Mouse (Mus musculus) kidney, adult 2 months (tissue): Measurements from ENCODE around the gene Rps6kc1. TPM values are rescaled to one million over a fixed set of nuclear protein-coding genes. Genes with fewer than 3 reads are reported as not detected.

Source experiments
- DNase-seq: peaks from one replicate; pipeline ENCODE4 v3.0.0; 2021
- H3K27ac ChIP-seq: fragments of 200-500 bp; 2 replicates; pipeline ENCODE4 v1.5.1; 2012; ENCODE audit warnings: low read depth, low read length, control low read depth, inconsistent platforms; ENCODE audit not compliant: insufficient read depth
- H3K27me3 ChIP-seq: fragments of 200-500 bp; replicated peaks from 2 replicates; pipeline ENCODE4 v1.6.1; 2012; ENCODE audit warnings: mild to moderate bottlenecking, moderate library complexity, low read length, inconsistent platforms; ENCODE audit not compliant: control insufficient read depth, insufficient read depth
- H3K36me3 ChIP-seq: fragments of 200-500 bp; 2 replicates; pipeline ENCODE4 v1.6.1; 2012; ENCODE audit warnings: mild to moderate bottlenecking, moderate library complexity, low read length, inconsistent platforms; ENCODE audit not compliant: control insufficient read depth, insufficient read depth
- H3K4me1 ChIP-seq: fragments of 200-500 bp; 2 replicates; pipeline ENCODE4 v1.6.1; 2011; ENCODE audit warnings: low read length; ENCODE audit not compliant: control insufficient read depth, insufficient read depth
- H3K4me3 ChIP-seq: fragments of 200-500 bp; 2 replicates; pipeline ENCODE4 v1.5.1; 2011; ENCODE audit warnings: mild to moderate bottlenecking, low read depth, low read length, control low read depth; ENCODE audit not compliant: insufficient read depth
- CTCF ChIP-seq: fragments of 200-500 bp; conservative IDR thresholded peaks from 2 replicates; pipeline ENCODE4 v1.5.1; 2011; ENCODE audit warnings: low read depth, mild to moderate bottlenecking, control low read depth, low read length, moderate library complexity, mixed read lengths; ENCODE audit not compliant: insufficient read depth, insufficient read length
- POLR2A ChIP-seq: fragments of 200-500 bp; IDR thresholded peaks from one replicate; pipeline ENCODE4 v1.6.1; 2011; ENCODE audit warnings: low read depth, low read length, control low read depth
- WGBS: fragments of 180-500 bp; shearing (Covaris S2); methylation state at CpG from one replicate; pipeline ENCODE4 v1.1.7; 2018; 5-methylcytosine and 5-hydroxymethylcytosine counted together
- polyA plus RNA-seq: library from polyadenylated mRNA; depleted of rRNA; stranded (reverse); fragments of >200 nt; gene quantifications from 2 replicates; pipeline ENCODE4 v1.2.3, GENCODE M21; 2012

Rps6kc1 gene
- polyA plus RNA-seq, 1 experiment: 8.3 TPM

DNA sequence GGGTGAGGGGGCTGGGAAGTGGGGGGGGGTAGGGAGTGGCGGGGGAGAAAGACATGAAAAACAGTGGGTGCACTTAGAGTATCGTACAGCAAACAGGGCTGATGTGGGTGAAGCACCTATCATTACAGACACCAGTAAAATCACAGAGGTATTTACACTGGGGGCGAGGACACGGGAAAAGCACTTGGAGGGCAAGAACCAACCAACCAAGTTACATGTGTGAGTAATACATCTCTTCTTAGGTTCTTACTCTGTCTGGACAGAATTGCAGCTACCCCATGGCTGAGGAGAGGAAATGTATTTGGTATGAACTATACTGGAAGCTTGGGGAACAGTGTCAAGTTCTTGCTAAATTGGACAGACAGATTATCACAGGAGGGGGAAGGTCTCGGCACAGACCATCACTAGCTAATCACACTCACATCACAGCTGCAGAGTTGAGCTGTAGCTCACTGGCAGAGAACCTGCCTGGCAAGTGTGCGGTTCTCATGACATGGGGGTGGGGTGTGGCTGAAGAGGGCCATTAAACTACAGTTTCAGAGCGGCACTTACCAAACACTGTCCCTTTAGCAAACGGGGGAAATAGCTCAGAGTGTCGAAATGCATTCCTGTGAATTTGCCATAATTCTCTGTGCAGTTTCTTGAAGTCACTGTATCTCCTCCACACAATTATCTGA lies 12.5 kb downstream of the Rps6kc1 start:
- Histone ChIP-seq H3K4me1 (no peaks in the 10 kb centered on the region), H3K27me3 (no peaks in the 10 kb centered on the region), H3K4me3 (no peak overlapping the region), H3K36me3 (no peaks in the 10 kb centered on the region), H3K27ac (no peak overlapping the region)
- TF ChIP-seq POLR2A: no peak
- no peak for TF ChIP-seq CTCF
- 69% methylated on average over 9 of the region's 9 CpGs for WGBS
- DNase-seq: no peak

DNA sequence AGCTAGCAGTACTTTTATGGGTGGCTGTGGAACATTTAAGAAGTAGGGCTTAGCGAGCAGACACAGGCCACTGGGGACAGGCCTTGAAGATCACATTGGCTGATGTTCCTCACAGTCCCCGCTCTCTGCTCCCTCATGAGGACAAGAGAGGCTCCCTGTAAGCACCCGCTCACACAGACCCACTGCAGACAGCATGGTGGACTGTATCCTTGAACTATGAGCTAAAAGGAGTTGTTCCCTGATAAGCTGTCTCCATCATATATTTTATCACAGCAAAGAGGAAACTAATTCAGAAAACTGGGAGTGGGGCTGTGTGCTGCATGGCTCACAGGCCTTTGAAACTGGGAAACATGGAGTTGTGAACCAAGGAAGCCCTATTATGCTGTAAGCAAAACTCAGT lies 13.4 kb downstream of the Rps6kc1 start:
- H3K27ac ChIP-seq: no peak overlapping the region
- H3K27me3 ChIP-seq: no peaks in the 10 kb centered on the region
- no peak for DNase-seq
- H3K4me1 ChIP-seq: no peaks in the 10 kb centered on the region
- H3K4me3 ChIP-seq: no peak overlapping the region
- 99% methylated on average over 3 of the region's 3 CpGs for WGBS
- no peak for TF ChIP-seq CTCF
- no peak for TF ChIP-seq POLR2A
- no peaks in the 10 kb centered on the region for H3K36me3 ChIP-seq

DNA sequence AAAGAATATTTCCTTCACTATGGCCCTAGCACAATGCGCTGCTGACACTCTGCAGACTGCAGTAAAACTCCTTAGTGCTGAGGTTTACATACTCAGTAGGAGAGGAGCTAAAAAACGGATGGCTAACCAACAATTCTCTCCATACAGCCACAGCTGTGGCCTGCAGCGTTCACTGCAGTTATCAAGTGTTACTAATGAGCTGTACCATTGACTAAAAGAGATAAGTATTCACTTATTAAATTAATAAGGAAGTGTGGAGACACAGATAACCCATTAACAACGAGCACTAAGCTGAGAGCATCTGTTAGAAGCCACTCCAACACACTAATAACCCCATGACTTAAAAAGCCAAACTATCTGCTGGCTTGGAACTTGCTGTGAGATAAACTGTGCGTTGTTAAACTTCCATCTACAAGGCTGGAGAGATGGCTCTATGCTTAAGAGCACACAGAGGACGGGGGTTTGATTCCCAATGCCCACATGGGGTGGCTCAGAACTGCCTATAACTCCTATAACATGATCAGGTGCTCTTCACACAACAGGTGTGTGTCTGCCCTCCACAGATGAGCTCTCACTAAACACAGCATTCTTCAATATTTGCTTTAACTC lies 17.9 kb downstream of the Rps6kc1 start:
- no peak for TF ChIP-seq CTCF
- no peak for TF ChIP-seq POLR2A
- Histone ChIP-seq H3K4me3 (no peak overlapping the region), H3K4me1 (no peaks in the 10 kb centered on the region), H3K27me3 (no peaks in the 10 kb centered on the region), H3K36me3 (no peaks in the 10 kb centered on the region), H3K27ac (no peak overlapping the region)
- no peak for DNase-seq
- WGBS: 89% methylated on average over 6 of the region's 6 CpGs

DNA sequence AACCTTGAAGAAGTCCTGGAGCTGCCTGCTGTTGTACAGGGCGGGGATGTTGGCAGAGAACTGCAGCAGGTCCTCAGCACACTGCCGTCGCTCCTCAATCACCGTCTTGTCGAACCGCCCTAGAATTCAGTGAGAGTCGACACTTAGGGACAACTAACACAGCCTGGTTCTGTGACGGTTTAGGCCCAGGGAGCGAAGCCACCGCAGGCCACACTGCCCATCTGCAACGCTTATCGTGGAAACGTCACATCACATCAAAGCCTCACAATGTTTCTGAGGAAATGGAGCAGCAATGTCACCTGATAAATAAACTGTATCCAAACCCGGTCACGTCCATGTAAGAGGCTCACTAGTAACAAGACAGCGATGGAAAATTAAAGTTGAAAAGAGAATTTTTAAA lies 22.9 kb downstream of the Rps6kc1 start:
- Histone ChIP-seq H3K36me3 (no peaks in the 10 kb centered on the region), H3K27me3 (no peaks in the 10 kb centered on the region)
- WGBS: 91% methylated on average over 16 of the region's 16 CpGs

DNA sequence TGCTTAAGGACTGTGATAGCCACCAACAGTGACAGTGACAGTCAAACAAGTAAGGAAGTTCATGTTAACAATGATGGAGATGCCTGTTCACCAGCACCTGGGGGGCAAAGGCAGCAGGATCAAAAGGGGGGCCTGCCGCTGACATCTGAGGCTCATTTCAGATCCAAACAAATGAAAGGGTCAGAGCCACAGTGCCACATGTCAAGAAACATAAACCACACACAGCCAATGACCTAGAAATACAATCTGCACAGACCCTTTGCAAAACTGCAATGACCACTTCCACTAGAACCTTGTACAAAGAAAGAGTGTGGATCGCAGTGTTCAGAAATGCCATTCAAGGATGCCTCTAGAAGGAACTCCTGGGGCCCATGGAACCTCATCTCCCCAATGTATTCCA lies 23.5 kb downstream of the Rps6kc1 start:
- H3K4me3 ChIP-seq: no peak overlapping the region
- no peaks in the 10 kb centered on the region for H3K4me1 ChIP-seq
- H3K36me3 ChIP-seq: no peaks in the 10 kb centered on the region
- WGBS: 90% methylated on average over 2 of the region's 2 CpGs
- H3K27ac ChIP-seq: no peak overlapping the region
- H3K27me3 ChIP-seq: no peaks in the 10 kb centered on the region
- DNase-seq: no peak
- no peak for TF ChIP-seq POLR2A
- no peak for TF ChIP-seq CTCF

More for the DNA sequence above, 22.9 kb downstream of the Rps6kc1 start:
- TF ChIP-seq CTCF (no peak), POLR2A (no peak)
- Histone ChIP-seq H3K4me1 (no peaks in the 10 kb centered on the region), H3K27ac (no peak overlapping the region), H3K4me3 (no peak overlapping the region)
- no peak for DNase-seq

DNA sequence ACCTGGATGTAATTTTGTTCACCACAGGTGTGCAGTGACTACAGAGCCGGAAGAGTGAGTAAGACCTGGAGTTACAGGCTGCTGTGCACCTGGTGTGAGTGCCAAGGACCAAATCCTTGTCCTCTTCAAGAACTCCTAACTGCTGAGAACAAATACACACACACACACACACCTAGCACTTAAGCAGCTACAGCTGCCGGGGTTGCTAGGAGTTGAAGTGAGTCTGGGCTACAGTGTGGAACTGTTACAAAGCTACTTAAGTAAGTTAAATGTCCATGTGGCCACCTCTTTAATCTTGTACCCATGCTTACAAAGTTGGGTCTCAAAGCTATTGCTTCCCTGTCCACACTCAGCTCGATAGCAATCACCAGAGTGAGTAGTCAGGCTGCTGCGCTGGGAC lies 25.6 kb downstream of the Rps6kc1 start:
- Histone ChIP-seq H3K4me1 (no peaks in the 10 kb centered on the region), H3K4me3 (no peak overlapping the region), H3K27me3 (no peaks in the 10 kb centered on the region), H3K36me3 (no peaks in the 10 kb centered on the region), H3K27ac (no peak overlapping the region)
- WGBS: 86% methylated on average over 4 of the region's 4 CpGs
- DNase-seq: no peak
- no peak for TF ChIP-seq CTCF
- TF ChIP-seq POLR2A: no peak

DNA sequence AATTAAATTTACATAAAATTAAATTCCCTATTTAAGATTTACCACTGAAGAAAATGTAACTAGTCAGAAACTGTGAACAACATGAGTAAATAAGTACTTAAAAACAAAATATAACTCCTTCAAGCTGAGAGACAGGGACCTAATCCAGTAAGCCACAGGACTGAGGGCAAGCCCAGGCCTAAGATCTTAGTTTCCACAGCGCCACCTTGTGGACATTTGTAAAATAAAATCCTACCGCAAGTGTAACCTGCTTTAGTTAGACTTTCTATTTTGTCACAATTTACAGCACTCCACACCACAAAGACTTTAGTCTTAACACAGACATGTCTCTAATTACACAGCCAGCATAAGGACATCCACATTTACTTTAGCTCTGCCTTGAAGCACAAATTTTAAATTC lies 30.1 kb downstream of the Rps6kc1 start:
- 8% methylated on average over 2 of the region's 2 CpGs for WGBS

More for the DNA sequence above, 30.1 kb downstream of the Rps6kc1 start:
- Histone ChIP-seq H3K27me3 (no peaks in the 10 kb centered on the region), H3K36me3 (no peaks in the 10 kb centered on the region), H3K4me1 (no peaks in the 10 kb centered on the region), H3K4me3 (no peak overlapping the region), H3K27ac (no peak overlapping the region)
- TF ChIP-seq CTCF: peak; percentile 68
- TF ChIP-seq POLR2A: no peak
- peak; percentile 65 for DNase-seq
